Mouse (Mus musculus) kidney, postnatal 10 days (tissue): ENCODE data around the gene Scamp4.
"Not testable (repeated sequence)": the region's sequence is repeated elsewhere in the genome, so short reads cannot be mapped to it uniquely, and the experiment has no call there.

Experiments used
- DNase-seq: peaks from one replicate; pipeline ENCODE4 v3.0.0; 2021; ENCODE audit warnings: mixed read lengths

Gene Scamp4

GRCm38 (mm10) chr10:80578911-80579310, 23.8 kb upstream of the Scamp4 start:
- peak; percentile 82 for DNase-seq

- DNase-seq, result no peak
These were observed 19.6 kb upstream of the Scamp4 start for GRCm38 (mm10) chr10:80583047-80583446.

DNA sequence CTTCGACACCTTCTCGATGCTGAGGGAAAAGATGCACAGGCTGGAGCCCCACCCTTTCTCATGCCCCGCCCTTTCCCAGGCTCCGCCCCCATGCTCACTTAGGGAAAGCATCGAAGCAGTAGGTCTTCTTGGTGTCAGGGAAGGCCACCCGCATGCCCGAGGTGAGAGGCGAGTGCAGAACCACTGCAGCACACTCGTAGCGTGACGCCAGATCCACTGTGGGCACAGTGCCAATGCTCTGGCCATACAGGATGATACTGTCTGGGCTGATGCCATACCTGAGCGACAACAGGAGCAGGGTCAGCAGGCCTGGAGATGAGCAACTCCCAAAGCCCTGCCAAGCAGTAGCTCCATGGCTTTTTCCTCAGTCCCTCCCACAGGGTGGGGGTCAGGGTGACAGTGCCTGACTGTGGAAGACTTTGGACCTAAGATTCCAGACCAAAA, 18.6 kb upstream of the Scamp4 start:
- DNase-seq, result peak; percentile 78

- DNase-seq, result peak; percentile 39
These were observed 17.8 kb upstream of the Scamp4 start for GRCm38 (mm10) chr10:80584642-80585552.

DNA sequence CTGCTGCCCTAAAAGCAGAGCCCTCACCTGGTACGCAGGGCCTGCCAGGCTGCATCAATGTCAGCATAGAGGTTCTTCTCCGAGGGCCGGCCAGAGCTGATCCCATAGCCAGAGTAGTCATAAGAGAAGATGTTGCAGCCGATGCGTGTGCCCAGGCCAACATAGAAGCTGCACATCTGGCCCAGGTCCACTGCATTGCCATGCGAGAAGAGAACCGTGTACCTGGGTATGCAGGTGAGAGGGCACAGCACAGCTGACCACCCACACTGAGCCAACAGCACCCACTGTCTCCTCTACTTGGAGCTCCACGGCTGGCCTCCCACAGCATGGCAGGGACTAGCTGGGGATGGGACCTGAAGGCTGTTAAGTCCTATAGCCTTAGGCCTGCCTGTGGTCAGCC, 17.1 kb upstream of the Scamp4 start:
- no peak for DNase-seq

DNA sequence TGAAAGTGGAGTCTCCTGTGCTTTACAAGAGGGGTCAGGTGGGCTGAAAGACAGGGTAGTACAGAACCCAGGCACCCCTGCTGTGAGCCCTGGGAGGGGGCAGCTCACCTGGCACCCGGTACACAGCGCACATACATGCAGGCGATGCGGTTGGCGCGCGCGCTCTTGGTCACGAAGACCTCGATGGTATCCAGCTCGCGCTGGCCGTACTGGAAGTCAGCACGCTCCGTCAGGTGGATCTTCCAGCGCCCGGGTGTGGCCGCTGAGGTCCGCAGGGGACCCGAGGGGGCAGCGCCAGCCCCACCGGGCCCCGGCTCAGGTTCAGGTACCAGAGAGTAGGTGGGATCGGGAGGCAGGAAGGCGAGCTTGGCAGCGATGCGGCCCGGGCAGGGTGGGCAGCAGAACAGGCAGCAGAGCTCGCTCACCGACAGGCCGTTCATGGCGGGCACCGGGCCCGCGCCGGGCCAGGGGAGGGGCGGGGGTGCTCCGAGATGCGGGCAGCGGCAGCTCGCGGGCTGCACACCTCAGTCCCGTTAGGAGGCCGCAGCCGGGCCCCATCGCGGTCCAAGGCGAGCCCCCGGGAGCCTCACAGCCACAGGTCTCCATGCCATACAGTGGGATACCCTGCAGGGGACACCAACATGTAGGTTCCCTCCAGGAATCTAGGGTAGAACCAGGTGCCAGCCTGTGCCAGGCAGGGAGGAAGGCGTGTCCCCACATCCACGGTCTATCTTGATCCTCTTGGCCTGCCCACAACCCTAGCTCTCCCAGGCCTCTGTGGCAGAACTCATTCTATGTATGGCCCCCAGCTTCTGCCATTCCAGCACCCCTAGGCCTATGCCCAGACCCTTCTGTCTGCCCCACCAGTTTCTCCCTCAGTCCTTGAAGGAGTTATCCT, 16.0 kb upstream of the Scamp4 start:
- DNase-seq, result peak; percentile 35

DNA sequence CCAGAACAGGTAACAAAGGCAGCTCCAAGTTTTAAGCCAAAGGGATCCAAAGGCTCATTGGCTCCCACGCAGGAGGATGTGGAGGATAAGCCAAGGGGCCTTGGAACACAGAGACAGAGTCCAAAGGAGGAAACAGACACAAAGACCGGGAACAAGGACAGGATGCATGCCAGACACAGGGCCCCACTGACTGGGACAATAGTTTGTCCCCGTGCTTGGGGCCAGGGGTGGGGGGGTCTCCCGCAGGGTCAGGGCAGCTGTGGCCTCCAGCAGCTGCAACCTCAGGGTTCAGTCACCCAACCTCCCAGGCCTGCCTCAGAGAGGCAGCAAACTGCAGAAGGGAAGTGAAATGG, 15.4 kb upstream of the Scamp4 start:
- peak; percentile 77 for DNase-seq

GRCm38 (mm10) chr10:80589127-80589878, 13.4 kb upstream of the Scamp4 start:
- peak; percentile 40 for DNase-seq

DNA sequence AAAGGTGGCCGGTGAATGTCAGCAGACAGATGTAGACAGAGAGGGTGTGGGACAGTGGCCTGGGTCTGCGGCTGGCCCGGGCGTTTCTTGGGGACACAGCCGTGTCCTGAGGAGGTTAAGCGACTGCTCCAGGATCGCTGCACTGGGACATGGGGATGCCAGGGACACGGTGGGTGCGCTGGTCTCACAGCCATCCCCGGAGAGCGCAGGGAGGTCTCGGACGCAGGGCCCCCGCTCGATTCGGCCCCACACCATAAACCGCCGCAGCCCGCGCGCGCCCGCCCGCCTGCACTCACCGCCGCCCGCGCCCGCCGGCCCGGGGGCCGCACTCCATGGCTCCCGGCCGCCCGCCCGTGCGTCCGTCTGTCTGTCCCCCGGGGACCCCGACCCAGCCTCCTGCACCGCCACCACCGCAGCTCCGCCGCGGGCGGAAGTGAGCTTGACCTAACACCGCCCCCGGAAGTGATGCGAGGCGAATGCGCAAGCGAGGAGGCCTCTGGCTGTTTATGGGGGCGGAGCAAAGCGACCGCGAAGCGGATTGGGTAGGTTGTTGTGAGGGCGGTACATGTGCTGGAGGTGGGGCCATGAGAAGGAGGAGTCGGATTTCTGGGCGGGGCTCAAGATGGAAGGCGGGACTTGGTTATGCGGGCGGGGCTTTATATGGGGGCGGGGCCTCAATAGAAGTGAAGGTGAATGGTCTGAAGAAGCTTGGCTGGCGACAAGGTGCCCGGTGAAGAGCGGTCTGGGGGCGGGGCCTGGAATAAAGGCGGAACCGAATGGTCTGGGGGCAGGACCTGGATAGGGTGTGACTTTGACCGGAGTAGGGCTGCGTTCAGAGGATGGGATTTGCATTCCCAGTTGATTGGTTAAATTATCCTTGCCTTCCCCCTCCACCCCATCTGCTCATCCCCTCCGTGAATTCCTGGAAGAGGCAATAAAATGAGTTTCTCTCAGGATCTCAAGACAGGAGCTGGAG, 12.5 kb upstream of the Scamp4 start, which contains the start of gene Abhd17a:
Gene Abhd17a (minus strand): TSS at position 463 of the 976 bp plus-strand sequence.
- peak; percentile 99 for DNase-seq

DNA sequence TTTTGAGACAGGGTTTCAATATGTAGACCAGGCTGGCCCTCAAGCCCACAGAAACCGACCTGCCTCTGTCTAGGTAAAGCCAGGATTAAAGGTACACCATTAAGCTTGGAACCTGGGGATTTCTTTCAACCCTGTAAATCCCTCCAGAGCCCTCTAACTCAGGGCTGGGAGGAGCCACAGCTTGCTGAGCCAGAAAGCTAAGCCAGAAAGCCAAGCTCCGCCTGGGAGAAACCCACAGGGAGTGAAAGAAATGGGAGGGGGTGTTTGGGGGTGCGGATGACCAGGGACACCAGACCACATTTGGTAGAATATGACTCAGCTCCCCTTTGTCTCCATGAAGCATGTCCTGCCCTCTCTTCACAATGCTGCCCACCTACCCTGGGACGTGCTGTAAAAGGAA, 6.4 kb upstream of the Scamp4 start:
- no peak for DNase-seq

DNA sequence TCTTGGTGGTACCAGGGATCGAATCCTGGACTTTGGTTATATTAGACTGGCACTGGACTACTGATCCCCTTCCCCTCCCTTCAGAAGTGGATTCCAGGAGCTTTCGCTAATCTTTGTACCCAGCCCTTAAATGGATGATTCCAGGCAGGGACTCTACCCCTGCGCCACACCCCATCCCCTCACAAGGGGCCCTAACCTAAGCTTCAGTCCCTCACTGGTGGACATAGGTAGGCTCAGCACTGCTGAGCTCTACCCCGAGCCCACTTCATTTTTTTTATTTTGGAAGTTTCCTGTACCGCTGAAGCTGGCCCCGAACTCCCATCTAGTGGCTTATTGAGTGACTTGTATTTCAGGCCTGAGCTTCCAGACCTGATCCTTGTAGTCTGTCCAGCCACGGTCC, 692 bp downstream of the Scamp4 start:
- DNase-seq, result no peak

DNA sequence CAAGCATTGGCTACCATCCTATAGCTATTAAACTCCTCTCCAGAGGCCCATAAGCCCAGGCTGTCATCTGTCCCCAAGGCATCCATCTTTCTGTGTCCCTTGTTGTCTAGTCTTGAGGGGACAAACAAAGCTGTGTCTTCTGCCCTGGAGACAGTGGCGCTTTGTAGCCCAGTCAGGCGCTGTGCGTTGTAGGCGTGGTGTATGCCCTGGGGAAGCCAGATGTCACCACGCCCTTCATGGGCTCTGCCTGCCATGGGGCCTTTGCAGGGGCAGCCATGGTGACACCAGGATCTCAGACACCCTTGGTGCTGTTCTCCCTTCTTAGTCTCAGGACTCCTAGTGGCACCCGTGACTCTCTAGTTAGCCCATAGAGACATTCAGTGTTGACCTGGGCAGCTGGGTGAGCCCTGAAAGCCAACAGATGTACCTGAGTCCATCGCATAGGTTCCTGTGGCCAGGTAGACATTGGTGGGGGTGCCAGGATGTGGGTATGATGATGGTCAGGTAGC, 1.4 kb downstream of the Scamp4 start:
- DNase-seq, result no peak

DNA sequence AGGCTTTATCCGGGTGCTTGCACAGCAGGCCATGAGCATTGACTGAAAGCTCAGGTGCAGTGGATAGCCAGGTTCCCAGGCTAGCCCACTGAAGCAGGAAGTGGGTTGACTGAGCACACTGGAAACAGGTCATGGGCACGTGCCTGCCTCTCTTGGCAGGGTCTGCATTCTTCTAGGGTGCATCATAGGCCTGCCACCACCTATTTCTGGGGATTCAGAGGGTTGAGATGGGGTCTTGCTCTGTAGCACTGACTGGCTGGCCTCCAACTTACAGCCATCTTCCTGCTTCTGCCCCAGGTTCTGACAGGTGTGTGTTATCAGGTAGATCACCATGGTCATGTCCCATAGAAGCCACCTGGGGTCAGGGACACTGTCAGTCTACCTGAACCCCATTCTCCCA, 2.3 kb downstream of the Scamp4 start:
- DNase-seq, result no peak

GRCm38 (mm10) chr10:80605721-80606120, 3.0 kb downstream of the Scamp4 start, which contains the start of gene Gm49322:
Gm49322 (plus strand) TSS chr10:80606021.
- DNase-seq, result not testable (repeated sequence)

- DNase-seq, result peak; percentile 46
These were observed 3.6 kb downstream of the Scamp4 start for GRCm38 (mm10) chr10:80606306-80606705.

GRCm38 (mm10) chr10:80606737-80607350, 4.2 kb downstream of the Scamp4 start:
- no peak for DNase-seq

- no peak for DNase-seq
These were observed 5.8 kb downstream of the Scamp4 start for GRCm38 (mm10) chr10:80608435-80608834.

- no peak for DNase-seq
These were observed 6.7 kb downstream of the Scamp4 start for GRCm38 (mm10) chr10:80609269-80609924.

GRCm38 (mm10) chr10:80610116-80610785, 7.6 kb downstream of the Scamp4 start:
- no peak for DNase-seq

DNA sequence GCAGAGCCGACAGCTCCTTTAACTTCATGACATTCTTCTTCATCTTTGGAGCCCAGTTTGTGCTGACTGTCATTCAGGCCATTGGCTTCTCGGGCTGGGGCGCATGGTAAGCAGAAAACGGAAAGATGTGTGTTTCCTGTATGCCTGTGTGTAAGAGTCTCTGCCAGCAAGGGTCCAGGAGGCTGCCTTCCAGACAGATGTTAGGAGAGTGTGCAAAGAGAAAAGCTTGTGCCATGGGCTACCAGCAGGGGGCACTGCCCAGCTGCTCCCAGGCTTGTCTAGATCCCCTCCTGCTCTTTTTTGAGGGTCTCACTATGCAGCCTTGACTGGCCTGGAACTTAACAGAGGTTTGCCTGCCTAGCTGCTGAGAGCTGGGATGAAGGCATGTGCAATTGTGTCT, 8.4 kb downstream of the Scamp4 start:
- DNase-seq, result peak; percentile 80
